Mouse (Mus musculus): ENCODE measurements around the gene Slc25a38.

Gene Slc25a38

GRCm38 (mm10) chr9:120140652-120141051, 30.5 kb downstream of the Slc25a38 start:
- DNase-seq (ENCODE audit: low read depth, low spot score): peak; percentile 56

- DNase-seq (ENCODE audit: low read depth, low spot score): no peak
These were observed 34.3 kb downstream of the Slc25a38 start for GRCm38 (mm10) chr9:120144474-120144873.

- DNase-seq (ENCODE audit: low read depth, low spot score): no peak
These were observed 39.2 kb downstream of the Slc25a38 start, which contains the start of gene Mobp for GRCm38 (mm10) chr9:120149222-120149828. TSS of gene Mobp (plus strand) at chr9:120149707.

GRCm38 (mm10) chr9:120151152-120151551, 41.0 kb downstream of the Slc25a38 start:
- no peak for DNase-seq (ENCODE audit: low read depth, low spot score)

GRCm38 (mm10) chr9:120151906-120152399, 41.8 kb downstream of the Slc25a38 start:
- DNase-seq (ENCODE audit: low read depth, low spot score): no peak

GRCm38 (mm10) chr9:120158047-120158446, 47.9 kb downstream of the Slc25a38 start:
- DNase-seq (ENCODE audit: low read depth, low spot score): no peak

GRCm38 (mm10) chr9:120163862-120164261, 53.7 kb downstream of the Slc25a38 start:
- DNase-seq (ENCODE audit: low read depth, low spot score): no peak

- DNase-seq (ENCODE audit: low read depth, low spot score): no peak
These were observed 57.7 kb downstream of the Slc25a38 start for GRCm38 (mm10) chr9:120167826-120168225.

GRCm38 (mm10) chr9:120171295-120171694, 61.1 kb downstream of the Slc25a38 start:
- no peak for DNase-seq (ENCODE audit: low read depth, low spot score)

Data from brain, embryonic 18.5 days (tissue).